In the genomic region with DNA sequence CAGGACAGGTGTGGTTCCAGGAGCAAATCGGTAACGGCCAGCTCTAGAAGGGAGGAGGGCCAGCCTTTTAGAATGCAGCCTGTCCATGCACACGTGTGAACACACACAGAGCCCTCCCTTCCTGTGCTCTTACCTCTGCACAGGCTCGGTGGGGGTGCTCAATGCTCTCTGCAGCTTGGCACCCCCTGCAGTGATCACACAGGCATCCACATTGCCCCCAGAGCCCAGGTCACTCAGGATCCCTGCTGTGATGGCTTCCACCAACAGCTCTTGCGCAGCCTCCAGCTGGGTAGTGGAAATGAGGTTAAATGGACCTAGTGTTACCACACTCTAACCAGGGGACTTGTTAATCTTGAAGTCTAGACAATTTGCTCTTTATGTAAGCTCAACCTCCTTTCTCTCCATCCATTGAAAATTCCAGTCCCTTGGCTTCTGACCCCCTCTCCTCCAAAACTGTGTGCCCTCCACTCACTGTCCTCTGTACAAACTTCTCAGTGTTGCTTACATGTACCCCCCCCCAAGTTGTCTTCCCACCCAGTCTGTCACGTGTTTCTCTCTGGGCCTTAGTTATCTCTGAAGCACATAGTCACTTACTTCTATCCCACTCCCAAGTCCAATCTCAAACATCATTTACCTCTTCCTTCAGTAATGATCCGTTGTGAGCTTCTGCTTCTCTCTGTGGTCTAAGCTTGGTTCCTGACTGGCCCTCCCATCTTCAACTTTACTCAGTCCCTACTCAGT, we compare ENCODE assay signal across 8 mouse cellular contexts. TPM values are rescaled to one million over a fixed set of nuclear protein-coding genes. Genes with fewer than 3 reads are reported as not detected.
A peak's percentile ranks its signal among the peaks of the same experiment; 100 is the strongest.
DNase-seq lines count a peak whose midpoint lies in the region; ATAC-seq and TF ChIP-seq lines count a peak whose summit lies in the region.

No protein-coding gene starts in this region.

- no peak for TF ChIP-seq POLR2A in thymus, adult 2 months (IDR thresholded peaks at IDR 0.05; ENCODE audit: control insufficient read depth, extremely low read depth, insufficient read depth, low read length, poor library complexity)

- TF ChIP-seq CTCF in E14TG2a.4 (conservative IDR thresholded peaks at IDR 0.05; ENCODE audit: low read length): no peak
- no peak for TF ChIP-seq CTCF in thymus, adult 2 months (IDR thresholded peaks at IDR 0.05; ENCODE audit: borderline replicate concordance, control insufficient read depth, extremely low read depth, insufficient read depth, low read length, poor library complexity)

- peaks cover 48% of the 10 kb centered on the region for H3K4me1 ChIP-seq in E14TG2a.4 (replicated peaks; ENCODE audit: low read depth, low read length)
- peaks cover 22% of the 10 kb centered on the region for H3K4me1 ChIP-seq in forebrain, embryonic 15.5 days
- peaks cover 26% of the 10 kb centered on the region for H3K4me1 ChIP-seq in liver, embryonic 16.5 days (ENCODE audit: control insufficient read depth, low read depth, low read length)
- H3K4me1 ChIP-seq in thymus, adult 2 months (replicated peaks; ENCODE audit: control insufficient read depth, insufficient read depth, low read length): peaks cover 15% of the 10 kb centered on the region

- 28% methylated on average over 7 of the region's 7 CpGs for WGBS in forebrain, embryonic 15.5 days
- 18% methylated on average over 7 of the region's 7 CpGs for WGBS in liver, embryonic 16.5 days (ENCODE audit: insufficient replicate concordance)
- 81% methylated on average over 7 of the region's 7 CpGs for WGBS in thymus, adult 2 months

- peak; percentile 9 for DNase-seq in embryo, embryonic 11 days
- no peak for DNase-seq in embryo, embryonic 9.5 days (ENCODE audit: extremely low spot score)
- DNase-seq in MN1 (ENCODE audit: low spot score): no peak
- no peak for DNase-seq in thymus, adult 2 months
- no peak for DNase-seq in natural killer cell, adult 2 months (ENCODE audit: low spot score in 2 of 2)

- H3K9me3 ChIP-seq in E14TG2a.4 (ENCODE audit: low read length): no peaks in the 10 kb centered on the region
- no peaks in the 10 kb centered on the region for H3K9me3 ChIP-seq in forebrain, embryonic 15.5 days
- no peaks in the 10 kb centered on the region for H3K9me3 ChIP-seq in liver, embryonic 16.5 days (replicated peaks; ENCODE audit: control insufficient read depth, low read length)

- ATAC-seq in forebrain, embryonic 15.5 days (replicated peaks): no peak
- ATAC-seq in liver, embryonic 16.5 days (ENCODE audit: low read depth): no peak

- H3K4me2 ChIP-seq in forebrain, embryonic 15.5 days (replicated peaks): peak overlapping the region; percentile 86
- H3K4me2 ChIP-seq in liver, embryonic 16.5 days (ENCODE audit: low read depth, low read length): peak overlapping the region; percentile 95

- peak overlapping the region; percentile 86; the same call in 1 of the 2 replicates for H3K27ac ChIP-seq in forebrain, embryonic 15.5 days (replicated peaks)
- peak overlapping the region; percentile 18; the same call in 1 of the 2 replicates for H3K27ac ChIP-seq in liver, embryonic 16.5 days (ENCODE audit: low read length)
- H3K27ac ChIP-seq in thymus, adult 2 months (ENCODE audit: control insufficient read depth, insufficient read depth, low read length): no peak overlapping the region

- H3K9ac ChIP-seq in forebrain, embryonic 15.5 days (replicated peaks): peak overlapping the region; percentile 84
- peak overlapping the region; percentile 45; the same call in 1 of the 2 replicates for H3K9ac ChIP-seq in liver, embryonic 16.5 days (ENCODE audit: low read depth, low read length)

- 0 out of 2 replicates have a peak, but pooled peaks cover 5% of the 10 kb centered on the region for H3K27me3 ChIP-seq in E14TG2a.4 (ENCODE audit: insufficient read depth, low read length)
- H3K27me3 ChIP-seq in forebrain, embryonic 15.5 days: no peaks in the 10 kb centered on the region
- no peaks in the 10 kb centered on the region for H3K27me3 ChIP-seq in liver, embryonic 16.5 days (ENCODE audit: control insufficient read depth, insufficient read depth, low read depth, low read length)
- no peaks in the 10 kb centered on the region for H3K27me3 ChIP-seq in thymus, adult 2 months (ENCODE audit: control insufficient read depth, insufficient read depth, low read length)

- H3K4me3 ChIP-seq in E14TG2a.4 (replicated peaks; ENCODE audit: low read length): peak overlapping the region; percentile 90
- peak overlapping the region; percentile 81 for H3K4me3 ChIP-seq in forebrain, embryonic 15.5 days
- peak overlapping the region; percentile 77 for H3K4me3 ChIP-seq in liver, embryonic 16.5 days (ENCODE audit: low read depth, low read length)
- no peak overlapping the region for H3K4me3 ChIP-seq in thymus, adult 2 months (ENCODE audit: control insufficient read depth, insufficient read depth, low read length)

- peaks cover 57% of the 10 kb centered on the region for H3K36me3 ChIP-seq in E14TG2a.4 (ENCODE audit: insufficient read depth, low read length)
- H3K36me3 ChIP-seq in forebrain, embryonic 15.5 days: peaks cover 4% of the 10 kb centered on the region; the same call in 1 of the 2 replicates
- H3K36me3 ChIP-seq in liver, embryonic 16.5 days (ENCODE audit: control insufficient read depth, insufficient read depth): no peaks in the 10 kb centered on the region
- H3K36me3 ChIP-seq in thymus, adult 2 months (ENCODE audit: control insufficient read depth, insufficient read depth, low read length): no peaks in the 10 kb centered on the region

RNA-seq across cellular contexts. Expression of a gene that starts 2.2 kb away (rescaled TPM):
- 36.3 and 39.7 TPM in 2 replicates for polyA plus RNA-seq in forebrain, embryonic 15.5 days (2015; fragmentation: Nextera tagmentation; extraction: Ambion mirVana)
- polyA plus RNA-seq in liver, embryonic 16.5 days (2015; fragmentation: Nextera tagmentation; extraction: Ambion mirVana): 34.8 and 40.6 TPM in 2 replicates
- polyA plus RNA-seq in thymus, adult 2 months (2012; rRNA removed): 375 and 484 TPM in 2 replicates

RNA-seq across cellular contexts. Expression of a gene that starts 2.4 kb away (rescaled TPM):
- 2.0 and 2.2 TPM in 2 replicates for polyA plus RNA-seq in forebrain, embryonic 15.5 days (2015; fragmentation: Nextera tagmentation; extraction: Ambion mirVana)
- polyA plus RNA-seq in liver, embryonic 16.5 days (2015; fragmentation: Nextera tagmentation; extraction: Ambion mirVana): 0.22 TPM in 1 of 2 replicates, not detected in the other
- polyA plus RNA-seq in thymus, adult 2 months (2012; rRNA removed): 6.9 and 8.4 TPM in 2 replicates

RNA-seq across cellular contexts. Expression of a gene that starts 7.1 kb away (rescaled TPM):
- polyA plus RNA-seq in forebrain, embryonic 15.5 days (2015; fragmentation: Nextera tagmentation; extraction: Ambion mirVana): 0.41 and 0.50 TPM in 2 replicates
- polyA plus RNA-seq in liver, embryonic 16.5 days (2015; fragmentation: Nextera tagmentation; extraction: Ambion mirVana): 88.0 and 97.1 TPM in 2 replicates
- 5.3 and 6.0 TPM in 2 replicates for polyA plus RNA-seq in thymus, adult 2 months (2012; rRNA removed)

RNA-seq across cellular contexts. Expression of a gene that starts 29.9 kb away (rescaled TPM):
- polyA plus RNA-seq in forebrain, embryonic 15.5 days (2015; fragmentation: Nextera tagmentation; extraction: Ambion mirVana): 9.3 and 10.1 TPM in 2 replicates
- polyA plus RNA-seq in liver, embryonic 16.5 days (2015; fragmentation: Nextera tagmentation; extraction: Ambion mirVana): 11.1 and 12.0 TPM in 2 replicates
- 69.3 TPM in 2 replicates for polyA plus RNA-seq in thymus, adult 2 months (2012; rRNA removed)

RNA-seq across cellular contexts. Expression of a gene that starts 35.8 kb away (rescaled TPM):
- polyA plus RNA-seq in forebrain, embryonic 15.5 days (2015; fragmentation: Nextera tagmentation; extraction: Ambion mirVana): 11.3 and 12.0 TPM in 2 replicates
- polyA plus RNA-seq in liver, embryonic 16.5 days (2015; fragmentation: Nextera tagmentation; extraction: Ambion mirVana): 10.0 and 12.2 TPM in 2 replicates
- polyA plus RNA-seq in thymus, adult 2 months (2012; rRNA removed): 51.2 and 56.5 TPM in 2 replicates

Comparison
In these comparisons a context has a peak if more than half of its experiments do, and no peak if none do; other contexts are left out.
1. RNA of a gene that starts 7.1 kb away (polyA plus RNA-seq): 88.0 to 97.1 TPM in liver, embryonic 16.5 days; 5.3 to 6.0 TPM in thymus, adult 2 months and 0.41 to 0.50 TPM in forebrain, embryonic 15.5 days; every median in the first group is over 10 times any median in the second.